Mouse (Mus musculus) bone marrow macrophage, adult 2 months (primary cell): ENCODE data around the gene Sec22b. TPM values are rescaled to one million over a fixed set of nuclear protein-coding genes. Genes with fewer than 3 reads are reported as not detected.

Experiments
- H3K27ac ChIP-seq: 2 replicates; pipeline ENCODE4 v1.5.1; 2012; ENCODE audit warnings: low read depth, low read length; ENCODE audit not compliant: insufficient read depth
- H3K4me1 ChIP-seq: 2 replicates; pipeline ENCODE4 v1.6.1; 2012; ENCODE audit warnings: low read length; ENCODE audit not compliant: control insufficient read depth, insufficient read depth
- H3K4me3 ChIP-seq: 2 replicates; pipeline ENCODE4 v1.5.1; 2012; ENCODE audit warnings: mild to moderate bottlenecking, low read length, moderate library complexity; ENCODE audit not compliant: insufficient read depth
- CTCF ChIP-seq: IDR thresholded peaks from 2 replicates; pipeline ENCODE4 v1.5.1; 2012; ENCODE audit warnings: low read depth, mild to moderate bottlenecking, low read length, moderate library complexity
- POLR2A ChIP-seq: IDR thresholded peaks from 2 replicates; pipeline ENCODE4 v1.6.1; 2012; ENCODE audit warnings: mild to moderate bottlenecking, low read depth, low read length, borderline replicate concordance
- polyA plus RNA-seq: library from polyadenylated mRNA; stranded (reverse); fragments of >200 nt; gene quantifications from 2 replicates; pipeline ENCODE4 v1.2.4, GENCODE M21; 2012; ENCODE audit not compliant: missing spikeins, insufficient read depth, insufficient read length

Gene Sec22b
- polyA plus RNA-seq, 1 experiment: 69.9 TPM

DNA sequence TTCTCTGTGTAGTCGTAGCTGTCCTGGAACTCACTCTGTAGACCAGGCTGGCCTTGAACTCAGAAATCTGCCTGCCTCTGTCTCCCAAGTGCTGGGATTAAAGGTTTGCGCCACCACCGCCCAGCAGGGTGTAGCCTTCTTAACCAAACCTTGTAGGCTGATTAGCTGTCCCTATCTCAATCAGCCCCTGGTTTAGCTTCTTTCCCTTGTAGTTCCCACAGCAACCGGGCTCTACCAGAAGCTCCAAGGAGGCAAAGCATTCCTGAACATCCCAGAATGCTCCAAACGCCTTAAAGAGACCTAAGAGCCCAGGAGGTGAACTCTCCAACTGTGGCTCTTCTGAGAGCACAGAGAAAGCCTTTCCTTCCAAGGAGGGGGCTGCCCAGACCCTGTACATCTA, 32.3 kb upstream of the Sec22b start:
- no peak for TF ChIP-seq POLR2A
- no peak for TF ChIP-seq CTCF
- peaks cover 9% of the 10 kb centered on the region for H3K4me1 ChIP-seq
- H3K27ac ChIP-seq: no peak overlapping the region
- H3K4me3 ChIP-seq: no peak overlapping the region

DNA sequence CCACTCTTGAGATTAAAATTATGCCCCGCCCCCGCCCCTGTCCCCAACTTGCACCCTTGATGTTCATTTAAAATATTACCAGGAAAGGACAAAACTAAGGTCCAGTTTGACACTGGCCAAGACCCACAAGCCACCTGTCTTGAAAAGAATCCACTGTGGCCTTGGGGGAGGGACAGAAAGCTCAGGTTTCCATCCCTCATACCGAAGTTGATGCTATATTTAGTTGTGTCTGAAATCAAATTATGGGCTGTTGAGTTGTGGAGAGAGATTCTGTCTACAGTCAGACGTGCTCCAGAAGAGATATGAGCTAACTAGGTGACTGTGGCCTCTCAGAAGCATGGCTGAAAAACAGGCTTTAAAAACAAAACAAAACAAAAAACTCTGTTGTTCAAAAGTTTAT, 31.3 kb upstream of the Sec22b start:
- Histone ChIP-seq H3K4me3 (no peak overlapping the region), H3K27ac (no peak overlapping the region), H3K4me1 (peaks cover 9% of the 10 kb centered on the region)
- no peak for TF ChIP-seq POLR2A
- no peak for TF ChIP-seq CTCF

- H3K4me3 ChIP-seq: no peak overlapping the region
- peaks cover 5% of the 10 kb centered on the region; the same call in 1 of the 2 replicates for H3K4me1 ChIP-seq
- no peak for TF ChIP-seq CTCF
- TF ChIP-seq POLR2A: no peak
- H3K27ac ChIP-seq: no peak overlapping the region
These were observed 26.2 kb upstream of the Sec22b start for GRCm38 (mm10) chr3:97874777-97875176.

DNA sequence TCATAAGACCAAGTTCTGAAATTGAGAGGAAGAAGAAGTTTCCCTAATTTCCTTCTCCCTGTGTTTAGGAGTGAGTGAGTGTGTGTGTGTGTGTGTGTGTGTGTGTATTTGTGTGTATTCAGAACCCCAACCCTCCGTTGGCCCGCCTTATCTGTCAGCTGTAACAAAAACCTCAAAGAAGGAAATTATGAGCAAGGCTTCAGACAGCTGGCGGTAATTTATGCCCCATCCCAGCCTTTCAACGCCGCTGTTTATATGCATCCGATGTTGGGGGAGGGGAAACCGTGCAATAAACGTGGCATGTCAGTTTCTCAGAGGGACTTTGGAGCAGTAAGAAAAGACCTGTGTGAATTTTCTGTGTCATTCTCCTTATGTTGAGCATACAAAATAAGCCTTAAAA, 24.7 kb upstream of the Sec22b start:
- TF ChIP-seq CTCF (no peak), POLR2A (no peak)
- Histone ChIP-seq H3K4me3 (no peak overlapping the region), H3K4me1 (peaks cover 5% of the 10 kb centered on the region; the same call in 1 of the 2 replicates), H3K27ac (no peak overlapping the region)

DNA sequence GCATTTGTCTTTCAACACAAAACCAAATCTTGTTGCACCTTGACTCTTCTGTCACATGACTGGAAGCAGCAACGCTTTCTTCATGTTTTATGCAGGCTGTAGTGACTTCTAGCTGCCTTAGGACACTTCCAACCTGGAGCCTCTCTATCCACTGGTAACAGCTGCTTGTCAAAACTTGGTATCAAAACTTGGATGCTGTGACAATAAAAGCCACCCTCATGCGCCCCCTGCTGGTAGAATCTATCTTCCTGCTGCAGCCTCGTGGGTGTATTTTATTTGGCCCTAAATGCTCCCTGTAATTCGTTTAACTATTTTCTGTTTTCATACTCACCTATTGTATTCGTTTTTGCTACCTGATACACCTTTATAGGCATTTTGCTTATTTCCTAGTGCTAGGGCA, 21.8 kb upstream of the Sec22b start:
- no peak overlapping the region for H3K4me3 ChIP-seq
- TF ChIP-seq POLR2A (no peak), CTCF (peak; percentile 66; the same call in 1 of the 2 replicates)
- peaks cover 5% of the 10 kb centered on the region; the same call in 1 of the 2 replicates for H3K4me1 ChIP-seq
- H3K27ac ChIP-seq: no peak overlapping the region

GRCm38 (mm10) chr3:97881576-97881975, 19.4 kb upstream of the Sec22b start:
- H3K4me1 ChIP-seq: 0 out of 2 replicates have a peak, but pooled peaks cover under 1% of the 10 kb centered on the region
- H3K27ac ChIP-seq: no peak overlapping the region
- H3K4me3 ChIP-seq: no peak overlapping the region
- TF ChIP-seq POLR2A: no peak
- TF ChIP-seq CTCF: no peak

DNA sequence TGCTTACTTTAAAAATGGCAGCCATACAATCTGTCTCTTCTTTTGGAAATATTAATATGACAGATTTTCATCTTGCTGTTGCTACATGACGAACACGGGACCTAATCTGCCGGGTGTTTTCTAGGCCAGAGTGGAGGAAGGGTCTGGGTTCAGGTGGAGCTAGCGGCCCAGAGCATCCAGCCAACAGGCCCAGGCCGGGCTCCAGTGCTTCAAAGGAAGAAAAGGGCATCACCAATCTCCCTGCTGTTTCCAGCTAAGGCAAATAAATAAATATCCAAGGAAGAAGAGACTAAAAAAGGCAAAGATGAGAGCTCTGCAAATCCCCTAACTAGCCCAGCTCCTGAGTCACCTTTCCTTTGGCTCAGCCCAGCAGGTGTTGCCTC, 13.2 kb upstream of the Sec22b start:
- Histone ChIP-seq H3K4me3 (no peak overlapping the region), H3K4me1 (no peaks in the 10 kb centered on the region), H3K27ac (no peak overlapping the region)
- TF ChIP-seq CTCF: no peak
- TF ChIP-seq POLR2A: no peak

DNA sequence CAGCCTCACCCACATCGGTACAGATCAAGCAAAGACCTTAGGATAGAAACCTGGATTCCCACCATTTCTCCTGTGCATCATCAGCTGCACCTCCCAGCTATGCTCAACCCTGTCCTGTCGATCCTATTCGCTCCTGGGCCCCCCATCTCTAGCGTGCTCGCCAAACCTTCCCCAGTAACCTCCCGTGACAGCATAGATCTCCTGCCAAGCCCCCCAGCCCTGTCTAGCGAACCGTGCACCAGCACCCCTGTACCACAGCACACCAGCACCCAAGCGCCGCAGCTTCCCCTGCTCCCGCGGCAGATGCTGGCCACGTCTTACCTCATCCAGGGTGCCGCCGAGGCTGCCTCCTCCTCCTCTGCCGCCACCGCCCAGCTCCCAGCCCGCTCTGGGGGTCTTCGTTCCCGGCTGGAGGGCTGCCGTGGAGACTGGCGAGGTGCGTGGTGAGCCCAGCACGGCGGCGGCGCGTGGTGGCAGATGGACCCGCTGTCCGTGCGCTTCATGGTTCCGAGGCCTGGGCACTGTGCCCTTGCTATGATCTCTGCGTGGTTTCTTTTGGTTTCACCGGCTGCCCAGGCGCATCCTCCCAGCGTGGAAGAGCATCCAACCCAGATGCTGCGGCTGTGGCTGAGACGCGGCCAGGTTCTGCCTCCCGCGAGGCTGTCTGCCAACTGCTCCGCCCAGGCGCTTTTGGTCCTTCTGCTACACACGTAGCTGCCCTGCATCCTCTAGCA, 12.7 kb upstream of the Sec22b start, which contains the start of gene Pde4dip:
Gene Pde4dip, minus strand, starts transcription at position 540 of the 734 bp plus-strand sequence.
- TF ChIP-seq CTCF (0 out of 2 replicates have a peak, but pooled peaks have one; percentile 16), POLR2A (no peak)
- Histone ChIP-seq H3K27ac (no peak within 1 kb of the TSS), H3K4me3 (peak within 1 kb of the TSS; percentile 34; the same call in 1 of the 2 replicates), H3K4me1 (no peaks in the 10 kb centered on the region)

- H3K4me3 ChIP-seq: no peak overlapping the region
- H3K27ac ChIP-seq: no peak overlapping the region
- TF ChIP-seq CTCF (no peak), POLR2A (no peak)
- H3K4me1 ChIP-seq: no peaks in the 10 kb centered on the region
These were observed 10.8 kb upstream of the Sec22b start for GRCm38 (mm10) chr3:97890205-97890604.

DNA sequence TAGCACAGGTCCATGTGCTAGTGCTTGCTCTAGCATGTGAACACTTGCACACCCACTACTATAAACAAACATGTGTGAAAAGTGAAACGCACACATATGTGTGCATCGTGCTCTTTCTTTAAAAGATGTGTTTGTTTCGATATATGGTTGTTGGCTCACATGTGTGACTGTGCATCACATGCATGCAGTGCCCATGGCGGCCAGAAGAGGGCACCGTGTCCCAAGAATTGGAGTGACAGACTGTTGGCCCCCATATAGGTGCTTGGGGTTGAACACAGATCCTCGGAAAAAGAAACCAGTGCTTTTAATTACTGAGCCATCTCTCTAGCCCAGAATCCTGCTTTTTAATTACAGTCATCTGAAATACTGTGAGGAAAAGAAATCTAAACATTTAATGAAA, 6.3 kb upstream of the Sec22b start:
- no peaks in the 10 kb centered on the region for H3K4me1 ChIP-seq

GRCm38 (mm10) chr3:97898381-97898780, 2.6 kb upstream of the Sec22b start:
- Histone ChIP-seq H3K27ac (no peak overlapping the region), H3K4me3 (no peak overlapping the region), H3K4me1 (peaks cover 7% of the 10 kb centered on the region)
- no peak for TF ChIP-seq POLR2A
- TF ChIP-seq CTCF: no peak

More for the DNA sequence above, 6.3 kb upstream of the Sec22b start:
- TF ChIP-seq CTCF: peak; percentile 40; the same call in 1 of the 2 replicates
- TF ChIP-seq POLR2A: no peak
- no peak overlapping the region for H3K4me3 ChIP-seq
- no peak overlapping the region for H3K27ac ChIP-seq
